Mouse (Mus musculus) c-Kit-negative CD71-positive TER-119-positive erythroid progenitor cells, embryonic 14.5 days (primary cell): Measurements from ENCODE around the gene Rps27rt.
"Not testable (repeated sequence)": the region's sequence is repeated elsewhere in the genome, so short reads cannot be mapped to it uniquely, and the experiment has no call there.

Experiments
- DNase-seq: peaks from one replicate; pipeline ENCODE4 v3.0.0-alpha.2; 2013; ENCODE audit warnings: low read depth, low spot score

Rps27rt gene

DNA sequence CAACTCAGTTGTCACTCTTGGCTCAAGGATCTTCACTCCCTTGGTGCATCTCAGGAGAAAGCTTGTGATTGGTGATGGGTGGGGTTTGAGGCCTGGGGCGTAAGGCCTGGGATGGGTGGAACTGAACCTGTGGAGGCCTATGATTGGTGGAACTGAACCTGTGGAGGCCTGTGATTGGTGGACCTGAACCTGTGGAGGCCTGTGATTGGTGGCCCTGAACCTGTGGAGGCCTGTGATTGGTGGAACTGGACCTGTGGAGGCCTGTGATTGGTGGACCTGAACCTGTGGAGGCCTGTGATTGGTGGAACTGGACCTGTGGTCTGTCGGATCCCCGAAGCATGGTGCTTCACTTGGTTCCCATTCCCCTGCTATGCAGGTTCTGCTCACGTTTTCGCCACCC is 3.2 kb upstream of the Rps27rt start:
- no peak for DNase-seq

DNA sequence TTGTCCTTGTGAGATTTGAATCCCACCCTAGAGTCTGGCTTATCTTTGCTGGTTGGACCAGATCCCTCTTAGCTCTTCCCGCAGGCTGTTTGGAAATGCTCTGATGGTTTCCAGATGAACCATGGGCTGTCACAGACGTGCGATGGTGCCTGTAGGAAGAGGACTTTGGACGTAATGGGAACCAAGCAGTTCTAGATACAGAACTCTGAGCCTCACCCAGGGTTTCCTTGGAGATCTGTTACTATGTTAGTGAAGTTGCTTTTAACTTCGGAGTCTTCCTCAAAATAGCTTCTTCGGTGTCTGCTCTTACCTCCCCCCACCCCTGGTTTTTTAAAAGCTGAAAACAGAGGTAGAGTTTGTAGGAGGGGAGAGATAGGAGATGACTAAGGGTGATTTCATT is 2.6 kb downstream of the Rps27rt start:
- no peak for DNase-seq

- no peak for DNase-seq
Observed at GRCm38 (mm10) chr9:114978281-114979111, 4.0 kb downstream of the Rps27rt start, which contains the start of gene Osbpl10. Osbpl10 (plus strand) TSS chr9:114978569.

DNA sequence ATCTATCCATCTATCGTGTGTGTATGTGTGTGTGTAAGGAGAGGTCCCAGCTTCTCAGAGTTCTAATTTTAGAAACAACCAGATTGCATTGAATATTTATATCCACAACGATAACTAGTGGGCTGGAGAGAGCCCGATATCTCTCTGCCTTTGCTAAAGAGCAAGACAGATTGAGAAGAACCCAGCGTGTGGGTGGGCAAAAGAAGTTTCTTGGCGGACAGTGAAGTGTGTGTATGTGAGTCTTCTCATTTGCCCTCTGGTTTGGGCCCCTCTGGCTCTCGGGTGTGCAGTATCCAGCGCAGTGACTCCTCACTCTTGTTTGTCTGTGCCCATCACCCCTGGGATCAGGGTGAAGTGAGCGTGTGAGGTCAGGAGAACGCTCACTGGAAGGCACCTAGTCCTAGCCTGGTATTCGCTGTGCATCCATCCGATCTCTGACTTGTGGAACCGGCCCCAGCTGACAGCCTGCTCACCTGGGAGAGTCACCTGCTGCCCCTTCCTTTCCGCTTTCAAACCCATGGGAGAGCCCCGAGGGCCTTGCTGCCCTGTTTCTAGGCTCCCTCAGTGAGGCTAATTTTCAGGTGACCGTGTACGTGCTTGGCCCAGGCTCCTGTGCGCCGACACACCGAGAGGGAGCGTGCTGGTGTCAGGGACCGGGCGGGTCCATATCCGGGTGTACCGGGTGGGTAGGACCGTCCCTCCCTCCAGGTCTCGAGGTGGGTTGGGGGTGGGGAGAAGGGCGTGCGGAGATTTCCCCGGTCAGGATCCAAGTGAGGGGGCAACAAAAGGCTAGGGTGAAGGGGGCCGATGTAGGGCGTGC is 4.9 kb downstream of the Rps27rt start:
- DNase-seq = no peak

GRCm38 (mm10) chr9:114966286-114966685 is 16.3 kb downstream of the Rps27rt start:
- not testable (repeated sequence) for DNase-seq

- DNase-seq = no peak
Observed at GRCm38 (mm10) chr9:114964093-114964492, 18.4 kb downstream of the Rps27rt start.

GRCm38 (mm10) chr9:114960844-114961243 is 21.7 kb downstream of the Rps27rt start:
- no peak for DNase-seq

- DNase-seq = no peak
Observed at GRCm38 (mm10) chr9:114960043-114960789, 22.3 kb downstream of the Rps27rt start.

GRCm38 (mm10) chr9:114956945-114957344 is 25.6 kb downstream of the Rps27rt start:
- no peak for DNase-seq

- DNase-seq = no peak
Observed at GRCm38 (mm10) chr9:114955340-114955739, 27.2 kb downstream of the Rps27rt start.

GRCm38 (mm10) chr9:114952866-114953265 is 29.7 kb downstream of the Rps27rt start:
- no peak for DNase-seq

DNA sequence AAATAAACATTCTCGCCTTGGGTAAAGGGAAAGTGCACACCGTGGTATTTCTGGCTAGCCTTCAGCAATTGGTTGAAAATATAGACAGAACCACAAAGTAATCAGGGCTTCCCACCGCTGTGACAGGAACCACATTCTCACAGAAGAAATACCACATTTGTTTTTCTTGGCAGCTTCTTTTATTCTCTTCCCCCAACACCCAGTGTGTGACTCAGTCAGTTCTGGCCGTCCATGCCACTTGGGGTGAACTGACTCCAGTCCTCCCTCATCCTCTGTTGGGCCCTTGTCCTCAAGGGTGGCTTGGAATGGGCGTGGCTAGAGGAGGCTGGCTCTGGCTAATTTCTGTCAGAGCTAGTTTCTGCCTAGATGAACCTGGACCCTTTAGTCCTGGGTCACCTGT is 34.1 kb downstream of the Rps27rt start:
- no peak for DNase-seq

DNA sequence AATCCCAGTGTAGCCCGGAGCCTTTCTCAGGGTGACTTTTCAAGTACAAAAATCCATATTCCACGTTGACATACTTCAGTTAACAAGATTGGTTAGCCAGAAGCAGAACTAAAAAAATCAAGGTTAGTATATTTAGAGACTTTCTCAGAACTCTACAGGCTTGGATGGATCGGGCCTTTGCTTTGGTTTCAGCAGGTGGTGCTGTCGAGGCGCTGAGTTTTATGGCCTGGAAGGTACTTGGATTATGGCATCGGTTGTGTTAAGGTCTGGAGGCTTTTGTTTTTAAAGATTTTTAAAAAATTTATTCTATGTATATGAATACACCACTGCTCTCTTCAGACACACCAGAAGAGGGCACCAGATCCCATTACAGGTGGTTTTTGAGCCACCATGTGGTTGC is 37.0 kb downstream of the Rps27rt start:
- DNase-seq = no peak

GRCm38 (mm10) chr9:114944642-114945041 is 37.9 kb downstream of the Rps27rt start:
- no peak for DNase-seq

GRCm38 (mm10) chr9:114936687-114937086 is 45.9 kb downstream of the Rps27rt start:
- DNase-seq = no peak

DNA sequence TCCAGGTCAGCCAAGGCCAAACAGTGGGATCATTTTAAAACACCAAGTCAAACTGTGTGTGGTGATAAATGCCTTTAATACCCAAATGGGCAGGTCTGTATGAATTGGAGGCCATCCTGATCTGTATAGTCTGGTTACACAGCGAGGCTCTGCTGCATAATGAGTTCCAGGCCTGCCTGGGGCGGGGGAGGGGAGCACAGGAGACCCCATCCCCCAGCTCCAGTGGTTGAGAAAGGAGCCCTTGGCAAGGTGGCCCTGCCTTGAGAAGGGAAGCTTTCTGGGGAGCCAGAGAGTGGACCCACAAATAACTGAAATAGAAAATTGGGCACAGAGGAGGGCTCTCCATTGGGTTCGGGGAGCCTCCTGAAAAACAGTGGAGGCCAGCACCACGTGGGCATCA is 47.2 kb downstream of the Rps27rt start:
- no peak for DNase-seq

GRCm38 (mm10) chr9:114934231-114934630 is 48.3 kb downstream of the Rps27rt start:
- no peak for DNase-seq

- DNase-seq = peak; percentile 49
Observed at GRCm38 (mm10) chr9:114933723-114934171, 48.8 kb downstream of the Rps27rt start, which contains the start of gene Gpd1l. Gpd1l (minus strand) TSS chr9:114933987.

DNA sequence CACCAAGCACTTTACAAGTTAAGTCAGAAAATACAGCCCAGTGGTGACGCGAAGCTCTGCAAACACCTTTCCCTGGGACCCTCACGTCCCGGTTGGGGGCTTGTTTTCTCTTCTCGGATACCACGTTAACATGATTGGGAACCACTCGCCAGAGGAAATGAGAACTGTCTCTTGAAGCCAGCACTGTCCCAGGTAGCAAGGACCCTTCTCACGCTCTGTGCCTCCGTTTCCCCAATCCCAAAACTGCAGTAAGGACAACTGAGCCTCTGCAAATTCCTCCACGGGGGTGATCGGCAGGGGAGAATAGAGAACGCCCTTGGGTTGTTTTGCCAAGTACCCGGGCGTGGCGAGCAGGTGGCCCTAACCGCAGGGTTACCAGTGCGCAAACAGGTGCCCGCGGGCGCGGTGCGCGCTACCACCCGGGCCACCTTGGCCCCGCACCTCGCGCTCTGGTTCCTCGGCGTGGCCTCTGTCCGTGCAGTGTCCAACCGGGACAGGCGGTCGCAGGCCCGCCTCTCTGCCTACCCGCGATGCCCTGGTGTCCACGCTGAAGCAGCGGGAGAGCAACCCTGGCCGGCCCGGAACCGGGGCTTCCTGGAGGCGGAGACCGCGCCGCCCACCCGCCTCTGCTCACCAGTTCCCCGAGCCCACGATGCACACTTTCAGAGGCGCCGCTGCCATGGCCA is 49.4 kb downstream of the Rps27rt start:
- no peak for DNase-seq

DNA sequence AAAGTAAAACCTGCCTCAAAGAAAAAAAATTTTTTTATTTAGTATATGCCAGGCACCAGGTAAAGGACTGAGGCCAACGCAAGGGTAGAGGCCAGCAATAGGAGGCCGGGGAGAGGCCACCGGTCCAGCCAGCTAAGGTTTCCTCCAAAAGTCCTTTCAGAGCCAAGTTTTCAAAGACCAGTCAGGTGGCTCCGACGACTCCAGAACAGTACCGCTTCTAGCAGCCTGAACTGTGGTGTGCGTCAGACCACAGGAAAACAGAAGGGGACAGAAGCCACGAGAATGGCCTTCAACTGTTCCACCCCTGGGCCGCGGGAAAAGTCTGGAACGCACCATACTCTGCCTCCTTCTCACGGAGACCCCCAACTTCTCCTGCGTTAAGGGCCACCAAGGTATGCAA is 49.9 kb downstream of the Rps27rt start:
- DNase-seq = no peak
